Mouse (Mus musculus) brain, embryonic 14.5 days (tissue): ENCODE results near the gene Prkaca.

ENCODE experiments used
- CTCF ChIP-seq: fragments of 200-500 bp; IDR thresholded peaks from 2 replicates; pipeline ENCODE4 v1.5.1; 2012; ENCODE audit warnings: inconsistent platforms, mild to moderate bottlenecking, moderate library complexity, borderline replicate concordance; ENCODE audit not compliant: insufficient read depth, insufficient read length; ENCODE audit errors: extremely low read depth
- POLR2A ChIP-seq: fragments of 200-500 bp; IDR thresholded peaks from 2 replicates; pipeline ENCODE4 v1.6.1; 2012; ENCODE audit warnings: mild to moderate bottlenecking, inconsistent platforms, borderline replicate concordance; ENCODE audit not compliant: poor library complexity, insufficient read depth, insufficient read length, severe bottlenecking; ENCODE audit errors: extremely low read depth

DNA sequence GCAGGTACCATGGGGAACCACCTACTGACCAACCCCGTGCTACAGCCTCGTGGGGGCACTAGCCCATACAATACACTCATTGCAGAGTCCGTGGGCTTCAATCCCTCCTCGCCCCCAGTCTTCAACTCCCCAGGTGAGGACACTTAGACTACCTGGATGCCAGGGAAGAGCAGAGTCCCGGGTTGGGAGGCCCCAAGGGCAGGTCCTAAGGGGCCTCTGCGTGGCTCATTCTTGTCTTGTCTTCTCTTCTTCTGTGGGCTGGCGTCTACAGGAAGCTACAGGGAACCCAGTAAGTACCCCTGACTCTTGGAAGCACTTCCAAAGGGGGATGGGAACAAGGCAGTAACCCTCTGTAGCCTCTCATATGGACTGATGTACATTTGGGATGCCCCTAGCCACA, 35.1 kb upstream of the Prkaca start:
- TF ChIP-seq POLR2A (no peak), CTCF (no peak)
